Mouse (Mus musculus): ENCODE results near the gene Sgta. TPM values are rescaled to one million over a fixed set of nuclear protein-coding genes. Genes with fewer than 3 reads are reported as not detected.

Gene Sgta
- 47.2 and 56.7 TPM in 2 replicates for total RNA-seq (2023)

DNA sequence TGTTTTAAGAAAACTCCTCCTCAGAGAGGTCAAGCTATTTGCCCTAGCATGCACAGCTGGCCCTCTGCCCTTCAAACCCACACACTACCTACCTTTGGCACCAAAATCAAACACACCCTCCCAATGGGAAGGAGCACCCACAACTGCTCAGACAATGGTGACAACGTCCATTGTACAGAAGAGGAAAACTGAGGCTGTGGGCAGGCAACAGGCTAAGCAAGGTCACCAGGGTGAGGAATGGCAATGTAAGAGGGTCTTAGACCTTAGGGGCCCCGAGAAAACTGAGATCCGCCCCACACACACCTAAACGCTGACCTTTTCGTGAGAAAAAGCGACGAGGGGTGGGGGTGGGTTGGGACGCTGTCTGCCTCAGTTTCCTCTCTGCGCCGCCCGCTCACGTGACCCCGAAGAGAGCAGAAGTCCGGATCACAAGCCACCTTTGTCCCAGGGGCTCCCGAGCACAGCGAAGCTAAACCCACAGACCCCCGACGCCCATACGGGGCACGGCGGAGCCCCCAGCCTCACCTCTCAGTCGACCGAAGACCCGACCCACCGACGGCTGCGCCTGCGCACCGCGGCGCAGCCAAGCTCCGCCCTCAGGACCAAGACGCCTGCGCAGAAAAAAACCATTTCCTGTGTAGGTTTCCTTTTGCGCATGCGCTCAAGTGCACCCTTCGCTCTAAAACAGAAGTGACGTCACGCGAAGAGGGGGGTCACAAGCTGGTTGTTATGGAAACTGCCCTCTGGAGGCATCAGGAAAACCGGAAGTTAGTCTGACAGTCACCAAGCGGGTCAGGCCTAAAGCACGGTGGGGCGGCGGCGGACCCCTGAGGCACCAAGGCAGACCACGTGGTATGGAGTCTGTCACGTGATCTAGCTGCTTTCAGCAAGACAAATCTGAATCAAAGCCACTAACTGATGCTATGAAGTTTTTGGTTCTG, at the start of gene Sgta:
Sgta (minus strand) TSS at position 579 of the 941 bp plus-strand sequence.

GRCm38 (mm10) chr10:81105565-81106112, 45.7 kb upstream of the Sgta start, which contains the start of gene Map2k2:
TSS of gene Map2k2 (plus strand) at chr10:81105915.

GRCm38 (mm10) chr10:81069836-81070235, 9.9 kb upstream of the Sgta start, which contains the start of gene Thop1:
TSS of gene Thop1 (plus strand) at chr10:81070035.

DNA sequence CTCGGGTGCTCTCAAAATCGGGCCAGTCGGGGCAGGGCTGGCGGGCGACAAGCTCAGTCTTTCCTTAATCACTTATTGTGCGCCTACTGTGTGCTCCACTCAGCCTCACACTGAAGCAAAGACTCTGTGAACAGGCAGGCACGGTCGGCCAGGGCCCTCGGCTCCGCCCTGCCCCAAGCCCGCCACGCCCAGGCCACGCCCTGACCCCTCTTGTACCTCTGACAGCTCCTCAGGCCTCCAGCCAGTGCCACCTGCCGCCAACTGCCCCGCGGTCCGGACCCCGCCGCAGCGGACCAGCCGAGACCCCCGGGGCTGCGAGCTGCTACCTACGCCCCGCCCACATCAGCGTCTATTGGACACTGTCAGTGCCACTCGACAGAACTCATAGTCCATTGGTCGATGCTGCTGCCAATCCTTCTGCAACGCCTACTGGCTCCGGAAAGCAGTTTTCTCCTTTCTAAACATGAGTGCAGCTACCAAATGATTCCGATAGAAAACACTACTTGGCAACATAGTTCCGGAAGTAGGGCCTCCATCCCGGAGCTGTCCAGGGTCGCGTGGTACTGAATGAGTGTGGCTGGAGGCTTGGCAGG, 22.9 kb downstream of the Sgta start, which contains the start of gene Slc39a3:
Slc39a3 (minus strand) TSS at position 439 of the 593 bp plus-strand sequence.

DNA sequence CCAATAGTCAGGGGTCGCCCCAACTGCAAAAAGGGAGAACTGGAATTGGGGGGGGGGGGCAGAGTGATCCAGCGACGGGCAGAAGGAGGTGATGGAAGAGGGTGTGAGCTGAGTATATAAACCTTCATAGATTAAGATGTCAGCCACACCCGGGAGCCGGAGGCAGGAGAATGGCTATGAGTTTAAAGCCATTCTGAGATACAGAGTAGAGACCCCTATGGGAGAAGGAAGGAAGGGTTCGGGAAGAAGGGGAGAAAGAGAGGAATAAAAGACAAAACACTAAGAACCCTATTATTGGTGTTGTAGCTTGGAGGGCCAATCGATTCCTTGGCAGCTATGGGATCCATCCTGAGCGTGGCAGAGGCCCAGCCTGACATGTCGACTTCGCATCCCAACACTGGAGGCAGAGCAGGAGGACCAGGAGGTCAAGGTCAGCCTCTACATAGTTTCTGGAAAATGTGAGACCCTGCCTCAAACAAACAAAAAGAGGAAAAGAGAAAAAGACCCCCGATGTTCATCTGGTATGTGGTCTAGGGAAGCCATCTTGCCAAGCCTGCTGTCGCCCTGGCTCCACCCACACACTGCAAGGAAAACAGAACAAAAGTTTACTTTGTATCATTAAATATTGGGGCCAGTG, 34.2 kb downstream of the Sgta start, which contains the start of gene Diras1:
Diras1 (minus strand) TSS at position 24 of the 637 bp plus-strand sequence.

DNA sequence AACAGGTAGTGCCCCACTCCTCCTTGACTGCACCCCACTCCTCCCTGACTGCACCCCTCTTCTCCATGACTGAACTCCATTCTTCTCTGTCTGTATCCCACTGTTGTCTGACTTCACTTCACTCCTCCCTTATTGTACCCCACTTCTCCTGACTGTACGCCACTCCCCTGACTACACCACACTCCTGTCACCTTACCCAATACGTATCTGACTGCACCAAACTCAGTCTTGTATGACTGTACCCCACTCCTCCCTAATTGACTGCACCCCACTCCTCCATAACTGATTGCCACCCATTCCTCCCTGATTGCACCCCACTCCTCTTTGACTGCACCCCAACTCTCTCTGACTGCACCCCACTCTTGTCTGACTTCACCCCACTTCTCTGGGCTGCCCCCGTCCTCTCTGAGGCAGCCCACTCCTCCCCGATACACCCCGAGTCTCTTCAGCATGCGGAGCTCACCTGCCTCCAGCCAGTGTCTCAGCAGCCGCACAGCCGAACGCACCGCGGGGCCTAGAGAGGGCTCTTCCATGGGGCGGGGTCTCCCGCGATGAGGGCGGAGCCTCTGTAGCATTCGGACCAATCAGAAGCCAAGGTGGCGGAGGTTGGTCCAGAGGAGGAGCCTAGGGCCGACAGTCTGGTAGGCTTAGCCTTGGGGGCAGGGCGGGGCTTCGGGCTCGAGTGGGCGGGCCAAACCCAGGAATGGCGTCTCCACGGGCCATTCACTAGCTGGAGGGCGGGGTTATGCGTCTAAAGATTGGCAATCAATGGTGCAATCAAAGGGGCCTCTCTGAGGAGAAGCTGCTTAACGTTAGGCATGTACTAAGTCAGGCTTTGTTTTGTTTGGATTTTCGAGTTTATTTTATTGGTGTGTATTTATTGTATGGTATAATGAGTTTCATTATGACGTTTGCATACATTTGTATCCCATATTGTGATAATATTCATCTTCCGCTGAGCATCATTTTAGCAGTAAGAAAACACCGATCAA, 45.3 kb downstream of the Sgta start, which contains the start of gene Gng7:
Gng7 (minus strand) TSS at position 553 of the 992 bp plus-strand sequence.

Other genes starting within 250 kb of the Sgta start
- gene Jsrp1, start 246.7 kb downstream of the Sgta start, total RNA-seq (2023), result not detected in 2 replicates
- 506 and 673 TPM in 2 replicates for gene Oaz1, start 233.5 kb downstream of the Sgta start, total RNA-seq (2023)
- not detected in 2 replicates for gene Lingo3, start 216.1 kb downstream of the Sgta start, total RNA-seq (2023)
- gene Lsm7, start 205.0 kb downstream of the Sgta start, total RNA-seq (2023), result 10.1 and 19.3 TPM in 2 replicates
- gene Sppl2b, start 204.9 kb downstream of the Sgta start, total RNA-seq (2023), result 14.0 and 15.8 TPM in 2 replicates
- not detected in 2 replicates for gene Tmprss9, start 188.3 kb downstream of the Sgta start, total RNA-seq (2023)
- 35.2 and 38.8 TPM in 2 replicates for gene Timm13, start 159.2 kb downstream of the Sgta start, total RNA-seq (2023)
- gene Lmnb2, start 141.9 kb downstream of the Sgta start, total RNA-seq (2023), result 17.8 and 24.7 TPM in 2 replicates
- gene Gadd45b, start 130.1 kb downstream of the Sgta start, total RNA-seq (2023), result 50.6 and 86.7 TPM in 2 replicates
- 0.23 and 0.92 TPM in 2 replicates for gene Gng7, start 45.2 kb downstream of the Sgta start, total RNA-seq (2023)
- gene Diras1, start 34.5 kb downstream of the Sgta start, total RNA-seq (2023), result not detected in 2 replicates
- gene Slc39a3, start 22.8 kb downstream of the Sgta start, total RNA-seq (2023), result 11.5 and 13.1 TPM in 2 replicates
- gene Thop1, start 9.9 kb upstream of the Sgta start, total RNA-seq (2023), result 4.0 TPM in 2 replicates
- gene Creb3l3, start 38.7 kb upstream of the Sgta start, total RNA-seq (2023), result 0.25 and 0.34 TPM in 2 replicates
- 72.4 and 96.2 TPM in 2 replicates for gene Map2k2, start 45.7 kb upstream of the Sgta start, total RNA-seq (2023)
- 58.8 and 72.8 TPM in 2 replicates for gene Zbtb7a, start 75.0 kb upstream of the Sgta start, total RNA-seq (2023)
- gene Pias4, start 107.7 kb upstream of the Sgta start, total RNA-seq (2023), result 27.7 and 33.9 TPM in 2 replicates
- gene Eef2, start 116.5 kb upstream of the Sgta start, total RNA-seq (2023), result 599 and 665 TPM in 2 replicates
- gene Dapk3, start 122.8 kb upstream of the Sgta start, total RNA-seq (2023), result 22.3 and 31.6 TPM in 2 replicates
- not detected in 2 replicates for gene 4930442H23Rik, start 123.7 kb upstream of the Sgta start, total RNA-seq (2023)
- gene Nmrk2, start 141.9 kb upstream of the Sgta start, total RNA-seq (2023), result not detected in 2 replicates
- gene Atcay, start 170.7 kb upstream of the Sgta start, total RNA-seq (2023), result not detected in 2 replicates
- gene Zfr2, start 173.0 kb upstream of the Sgta start, total RNA-seq (2023), result 0.14 and 0.54 TPM in 2 replicates
- 5.3 and 8.3 TPM in 2 replicates for gene Matk, start 192.8 kb upstream of the Sgta start, total RNA-seq (2023)
- 20.7 and 28.0 TPM in 2 replicates for gene Mrpl54, start 206.8 kb upstream of the Sgta start, total RNA-seq (2023)
- gene Apba3, start 206.8 kb upstream of the Sgta start, total RNA-seq (2023), result 21.8 and 26.0 TPM in 2 replicates
- gene Tjp3, start 231.4 kb upstream of the Sgta start, total RNA-seq (2023), result 6.9 and 8.6 TPM in 2 replicates
- gene Pip5k1c, start 232.8 kb upstream of the Sgta start, total RNA-seq (2023), result 89.4 and 124 TPM in 2 replicates